Mouse (Mus musculus) forebrain, embryonic 12.5 days (tissue): ENCODE data around the gene Rassf6. TPM values are rescaled to one million over a fixed set of nuclear protein-coding genes. Genes with fewer than 3 reads are reported as not detected.

Experiments used
- ATAC-seq: fragments of 200-750 bp; cut with Nextera tagmentation; 2 replicates; pipeline ENCODE4 v1.8.0; 2017; ENCODE audit warnings: moderate TSS enrichment; ENCODE audit not compliant: low FRiP score
- H3K27ac ChIP-seq: fragments of 300-500 bp; sonication (generic); 2 replicates; pipeline ENCODE4 v1.5.1; 2016; ENCODE audit warnings: mild to moderate bottlenecking
- H3K27me3 ChIP-seq: fragments of 300-500 bp; sonication (generic); 2 replicates; pipeline ENCODE4 v1.6.1; 2016; ENCODE audit warnings: mild to moderate bottlenecking
- H3K36me3 ChIP-seq: fragments of 300-500 bp; sonication (generic); replicated peaks from 2 replicates; pipeline ENCODE4 v1.6.1; 2016; ENCODE audit warnings: mild to moderate bottlenecking
- H3K4me1 ChIP-seq: fragments of 300-500 bp; sonication (generic); 2 replicates; pipeline ENCODE4 v1.6.1; 2016
- H3K4me2 ChIP-seq: fragments of 300-500 bp; sonication (generic); 2 replicates; pipeline ENCODE4 v1.6.1; 2016; ENCODE audit warnings: mild to moderate bottlenecking, moderate library complexity
- H3K4me3 ChIP-seq: fragments of 300-500 bp; sonication (generic); replicated peaks from 2 replicates; pipeline ENCODE4 v1.5.1; 2016; ENCODE audit warnings: mild to moderate bottlenecking
- H3K9ac ChIP-seq: fragments of 300-500 bp; sonication (generic); 2 replicates; pipeline ENCODE4 v1.6.1; 2016; ENCODE audit warnings: mild to moderate bottlenecking
- H3K9me3 ChIP-seq: fragments of 300-500 bp; sonication (generic); 2 replicates; pipeline ENCODE4 v1.6.1; 2016
- WGBS: fragments of 180-500 bp; shearing (Covaris S2); methylation state at CpG from one replicate; pipeline ENCODE4 v1.1.7; 2016; 5-methylcytosine and 5-hydroxymethylcytosine counted together
- polyA plus RNA-seq: library from polyadenylated mRNA; unstranded; fragments of >200 nt; fragmentation: Nextera tagmentation; extraction: Ambion mirVana; gene quantifications from 2 replicates; pipeline ENCODE4 v1.2.1, GENCODE M21; 2016

Rassf6 gene
- polyA plus RNA-seq, result 0.62 and 1.0 TPM in 2 replicates

DNA sequence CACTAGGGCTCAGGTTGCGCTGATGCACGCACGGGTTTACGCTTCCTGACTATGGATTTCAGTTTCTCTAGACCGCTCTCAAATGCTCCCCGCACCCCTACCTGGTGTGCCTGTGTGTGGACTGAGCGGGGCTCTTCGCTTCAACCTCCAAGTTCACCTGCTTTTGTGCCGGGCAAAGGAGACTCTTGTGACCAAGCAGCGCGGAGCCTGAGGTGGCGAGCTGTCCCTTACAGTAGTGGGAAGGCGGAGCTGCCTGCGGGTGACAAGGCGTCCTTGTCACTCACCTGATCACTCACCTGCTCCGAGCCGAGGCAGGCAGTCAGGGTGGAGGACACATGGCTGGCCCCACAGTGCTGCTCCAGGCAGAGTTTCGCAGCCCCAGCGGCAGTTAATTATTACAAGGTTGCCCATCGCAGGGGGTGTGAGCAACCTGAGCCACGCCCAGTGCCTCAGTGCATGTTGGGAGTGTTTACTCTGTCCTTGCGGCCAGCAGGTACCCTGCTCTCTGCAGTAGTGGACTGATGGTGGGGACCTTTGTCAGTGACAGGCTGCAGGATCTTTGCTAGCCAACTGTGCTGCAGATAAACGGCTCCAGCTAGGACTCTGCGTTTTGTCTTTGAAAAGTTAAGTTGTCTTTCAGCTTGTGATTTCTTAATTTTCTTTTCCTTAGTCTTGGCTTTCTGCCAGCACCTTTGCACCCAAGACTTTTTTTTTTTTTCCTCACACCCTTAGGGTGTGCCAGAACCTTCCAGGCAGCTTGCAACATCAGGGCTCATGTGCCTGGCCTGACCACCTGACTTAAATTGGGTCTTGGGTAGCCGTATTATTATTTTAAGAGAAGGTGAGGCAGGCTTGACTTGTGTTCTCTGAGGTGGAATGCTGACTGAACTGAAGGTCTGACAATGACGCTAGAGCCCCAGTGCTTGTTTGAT lies at the start of gene Rassf6:
Rassf6 (minus strand) TSS at position 372 of the 932 bp plus-strand sequence.
- peak within 1 kb of the TSS; percentile 72 for H3K4me2 ChIP-seq
- peak within 1 kb of the TSS; percentile 42 for H3K4me3 ChIP-seq
- ATAC-seq, result peak; percentile 57; the same call in 1 of the 2 replicates
- peaks cover 11% of the 10 kb centered on the region; the same call in 1 of the 2 replicates for H3K27me3 ChIP-seq
- H3K36me3 ChIP-seq, result no peaks in the 10 kb centered on the region
- no peaks in the 10 kb centered on the region for H3K9me3 ChIP-seq
- peak within 1 kb of the TSS; percentile 29; the same call in 1 of the 2 replicates for H3K9ac ChIP-seq
- 11% methylated on average over 26 of the region's 26 CpGs for WGBS
- peaks cover 8% of the 10 kb centered on the region for H3K4me1 ChIP-seq
- H3K27ac ChIP-seq, result no peak within 1 kb of the TSS

DNA sequence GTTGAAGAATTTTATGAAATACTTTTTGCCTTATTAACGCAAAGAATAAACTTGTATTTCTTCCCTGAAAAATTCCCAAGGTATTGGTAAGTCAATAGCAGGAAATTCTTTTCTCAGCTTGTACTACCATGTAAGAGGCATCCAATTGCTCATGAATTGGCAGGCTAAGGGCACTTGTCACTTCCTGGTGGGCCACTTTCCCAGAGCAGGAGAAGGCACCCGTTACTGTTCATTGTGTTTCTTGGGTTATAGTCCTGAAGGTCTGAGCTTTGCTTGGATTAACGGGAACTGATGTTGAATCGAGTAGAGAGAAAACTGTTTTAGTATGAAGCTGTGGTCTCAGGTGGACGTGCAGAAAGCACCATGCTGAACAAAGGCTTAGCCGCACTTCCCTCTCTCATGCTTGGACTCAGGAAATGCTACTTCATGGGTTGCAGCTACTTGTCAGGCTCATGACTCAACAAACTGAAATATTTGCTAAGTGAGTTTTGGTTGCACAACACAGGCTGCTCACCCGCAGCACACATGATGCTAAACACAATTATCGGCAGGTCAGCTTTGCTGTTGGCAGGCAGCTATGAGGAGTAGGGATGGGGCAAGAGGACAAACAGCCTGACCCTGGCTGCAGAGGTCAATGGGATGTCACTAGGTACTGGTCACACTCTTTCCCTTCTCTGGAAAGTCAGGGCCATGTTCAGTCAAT lies 49.1 kb upstream of the Rassf6 start:
- Histone ChIP-seq H3K27ac (no peak overlapping the region), H3K9ac (no peak overlapping the region), H3K4me1 (no peaks in the 10 kb centered on the region), H3K27me3 (no peaks in the 10 kb centered on the region), H3K9me3 (no peaks in the 10 kb centered on the region), H3K4me3 (no peak overlapping the region), H3K36me3 (no peaks in the 10 kb centered on the region), H3K4me2 (no peak overlapping the region)
- 93% methylated on average over 8 of the region's 8 CpGs for WGBS
- no peak for ATAC-seq

GRCm38 (mm10) chr5:90687913-90688312 lies 47.5 kb upstream of the Rassf6 start:
- Histone ChIP-seq H3K4me1 (no peaks in the 10 kb centered on the region), H3K4me3 (no peak overlapping the region), H3K9me3 (no peaks in the 10 kb centered on the region), H3K27me3 (no peaks in the 10 kb centered on the region), H3K9ac (no peak overlapping the region), H3K4me2 (no peak overlapping the region), H3K36me3 (no peaks in the 10 kb centered on the region), H3K27ac (no peak overlapping the region)
- WGBS, result 93% methylated on average over 10 of the region's 10 CpGs
- no peak for ATAC-seq

- ATAC-seq, result no peak
- Histone ChIP-seq H3K27ac (no peak overlapping the region), H3K36me3 (no peaks in the 10 kb centered on the region), H3K4me3 (no peak overlapping the region), H3K9me3 (no peaks in the 10 kb centered on the region), H3K9ac (no peak overlapping the region), H3K4me2 (no peak overlapping the region), H3K27me3 (no peaks in the 10 kb centered on the region), H3K4me1 (no peaks in the 10 kb centered on the region)
- 42% methylated on average over 4 of the region's 4 CpGs for WGBS
Measured at GRCm38 (mm10) chr5:90684994-90685393, 44.5 kb upstream of the Rassf6 start.

DNA sequence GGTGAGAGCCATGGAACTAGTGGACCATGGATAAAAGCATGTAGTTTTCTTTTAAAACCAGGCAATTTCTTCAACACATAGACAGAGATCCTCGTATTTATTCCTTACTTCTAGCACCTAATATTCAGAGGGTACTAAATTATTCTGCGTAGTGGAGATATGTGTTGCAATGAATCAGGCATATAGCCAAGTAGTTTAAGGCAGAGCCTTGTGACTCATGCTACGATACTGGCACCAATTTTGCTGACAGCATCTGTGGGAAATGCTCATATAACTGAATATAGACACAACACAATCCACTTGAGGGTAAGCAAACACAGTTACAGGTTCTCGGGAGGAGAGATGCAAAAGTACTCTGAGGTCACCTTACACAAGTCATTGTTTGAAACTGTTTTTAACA lies 41.4 kb upstream of the Rassf6 start:
- no peak overlapping the region for H3K4me2 ChIP-seq
- no peaks in the 10 kb centered on the region for H3K9me3 ChIP-seq
- H3K4me1 ChIP-seq, result no peaks in the 10 kb centered on the region
- H3K27me3 ChIP-seq, result no peaks in the 10 kb centered on the region
- 87% methylated on average over 4 of the region's 4 CpGs for WGBS
- no peak for ATAC-seq
- H3K9ac ChIP-seq, result no peak overlapping the region
- no peaks in the 10 kb centered on the region for H3K36me3 ChIP-seq
- H3K4me3 ChIP-seq, result no peak overlapping the region
- H3K27ac ChIP-seq, result no peak overlapping the region

DNA sequence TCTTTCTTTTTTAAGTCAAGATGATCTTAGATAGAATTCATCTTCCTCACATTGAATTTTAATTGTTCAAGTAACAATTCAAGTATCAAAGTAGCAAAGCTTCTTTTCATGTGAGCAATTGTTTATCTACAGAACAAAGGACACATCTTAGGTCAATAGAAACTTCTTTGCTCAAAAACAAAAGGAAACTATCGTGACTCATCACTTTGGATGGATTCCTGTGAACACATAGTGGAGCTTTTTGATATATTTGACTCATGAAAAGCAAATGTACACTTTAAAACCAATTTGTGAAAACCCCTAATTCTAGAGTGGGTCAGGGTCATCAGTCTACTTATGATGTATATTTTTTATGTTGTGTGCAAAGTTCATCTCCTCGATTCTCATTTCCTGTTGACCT lies 37.1 kb upstream of the Rassf6 start:
- no peaks in the 10 kb centered on the region for H3K4me1 ChIP-seq
- 82% methylated on average over 2 of the region's 2 CpGs for WGBS
- H3K4me2 ChIP-seq, result no peak overlapping the region
- H3K9me3 ChIP-seq, result no peaks in the 10 kb centered on the region
- H3K9ac ChIP-seq, result no peak overlapping the region
- H3K27me3 ChIP-seq, result no peaks in the 10 kb centered on the region
- ATAC-seq, result no peak
- no peaks in the 10 kb centered on the region for H3K36me3 ChIP-seq
- no peak overlapping the region for H3K27ac ChIP-seq
- H3K4me3 ChIP-seq, result no peak overlapping the region

GRCm38 (mm10) chr5:90661852-90662251 lies 21.4 kb upstream of the Rassf6 start:
- no peaks in the 10 kb centered on the region for H3K4me1 ChIP-seq
- ATAC-seq, result peak; percentile 14; the same call in 1 of the 2 replicates
- H3K27me3 ChIP-seq, result no peaks in the 10 kb centered on the region
- no peak overlapping the region for H3K4me3 ChIP-seq
- no peak overlapping the region for H3K27ac ChIP-seq
- no peak overlapping the region for H3K4me2 ChIP-seq
- H3K36me3 ChIP-seq, result no peaks in the 10 kb centered on the region
- H3K9me3 ChIP-seq, result no peaks in the 10 kb centered on the region
- H3K9ac ChIP-seq, result no peak overlapping the region
- 67% methylated on average over 8 of the region's 8 CpGs for WGBS

- Histone ChIP-seq H3K9me3 (no peaks in the 10 kb centered on the region), H3K27me3 (no peaks in the 10 kb centered on the region), H3K4me1 (no peaks in the 10 kb centered on the region), H3K4me2 (no peak overlapping the region), H3K27ac (no peak overlapping the region), H3K4me3 (no peak overlapping the region), H3K9ac (no peak overlapping the region), H3K36me3 (no peaks in the 10 kb centered on the region)
- WGBS, result 21% methylated on average over 9 of the region's 9 CpGs
- ATAC-seq, result peak; percentile 72; the same call in 1 of the 2 replicates
Measured at GRCm38 (mm10) chr5:90661436-90661835, 21.0 kb upstream of the Rassf6 start.

DNA sequence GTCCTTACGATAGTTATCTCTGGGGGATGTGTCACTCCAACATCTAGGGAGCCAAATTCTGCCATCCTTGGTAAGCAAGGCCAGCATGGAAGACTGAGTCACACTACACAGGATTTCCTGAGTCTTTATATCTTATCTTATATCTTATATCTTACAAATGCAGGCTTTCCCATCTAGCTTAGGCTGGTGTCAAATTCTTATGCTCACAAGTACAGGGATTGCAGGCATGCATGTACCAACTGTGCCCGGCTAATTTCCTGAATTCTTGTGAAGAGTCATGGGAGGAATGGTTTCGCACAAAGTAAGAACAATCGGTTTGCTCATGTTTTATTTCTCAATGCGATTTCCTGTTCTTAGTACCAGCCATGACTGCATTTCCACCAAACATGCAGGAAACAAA lies 20.0 kb upstream of the Rassf6 start:
- H3K9ac ChIP-seq, result no peak overlapping the region
- no peak overlapping the region for H3K4me3 ChIP-seq
- 92% methylated on average over 5 of the region's 5 CpGs for WGBS
- H3K36me3 ChIP-seq, result no peaks in the 10 kb centered on the region
- H3K9me3 ChIP-seq, result no peaks in the 10 kb centered on the region
- H3K27ac ChIP-seq, result no peak overlapping the region
- no peaks in the 10 kb centered on the region for H3K27me3 ChIP-seq
- no peaks in the 10 kb centered on the region for H3K4me1 ChIP-seq
- ATAC-seq, result no peak
- no peak overlapping the region for H3K4me2 ChIP-seq

- H3K9ac ChIP-seq, result no peak overlapping the region
- no peaks in the 10 kb centered on the region for H3K4me1 ChIP-seq
- no peak overlapping the region for H3K4me3 ChIP-seq
- H3K4me2 ChIP-seq, result no peak overlapping the region
- H3K27ac ChIP-seq, result no peak overlapping the region
- no peaks in the 10 kb centered on the region for H3K27me3 ChIP-seq
- H3K9me3 ChIP-seq, result no peaks in the 10 kb centered on the region
- WGBS, result 86% methylated on average over 6 of the region's 6 CpGs
- H3K36me3 ChIP-seq, result no peaks in the 10 kb centered on the region
- no peak for ATAC-seq
Measured at GRCm38 (mm10) chr5:90656681-90657080, 16.2 kb upstream of the Rassf6 start.

DNA sequence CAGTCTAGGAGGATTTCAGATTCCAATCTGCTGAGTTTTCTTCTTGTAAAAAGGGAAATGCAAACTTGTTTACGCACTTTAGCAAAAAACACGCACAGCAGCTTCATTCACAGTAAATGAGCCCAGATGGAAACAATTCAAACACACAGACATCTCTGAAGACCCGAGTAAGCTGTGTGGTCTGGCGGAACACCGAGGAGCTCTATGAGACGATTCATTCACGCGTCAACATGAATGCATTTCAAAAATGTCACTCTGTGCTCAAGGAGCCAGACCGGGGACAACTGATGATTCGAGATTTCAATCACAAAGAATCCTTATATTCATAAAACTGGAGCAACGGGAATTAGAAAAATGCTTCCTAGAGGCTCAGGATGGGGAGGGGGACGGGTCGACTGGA lies 15.4 kb upstream of the Rassf6 start:
- Histone ChIP-seq H3K27me3 (no peaks in the 10 kb centered on the region), H3K27ac (no peak overlapping the region), H3K4me2 (no peak overlapping the region), H3K9me3 (no peaks in the 10 kb centered on the region), H3K4me1 (no peaks in the 10 kb centered on the region), H3K9ac (no peak overlapping the region), H3K4me3 (no peak overlapping the region), H3K36me3 (no peaks in the 10 kb centered on the region)
- no peak for ATAC-seq
- 61% methylated on average over 13 of the region's 13 CpGs for WGBS

- H3K4me3 ChIP-seq, result no peak overlapping the region
- no peaks in the 10 kb centered on the region for H3K27me3 ChIP-seq
- H3K27ac ChIP-seq, result no peak overlapping the region
- no peak overlapping the region for H3K4me2 ChIP-seq
- WGBS, result 83% methylated on average over 5 of the region's 5 CpGs
- no peaks in the 10 kb centered on the region for H3K4me1 ChIP-seq
- H3K9ac ChIP-seq, result no peak overlapping the region
- no peaks in the 10 kb centered on the region for H3K36me3 ChIP-seq
- ATAC-seq, result no peak
- no peaks in the 10 kb centered on the region for H3K9me3 ChIP-seq
Measured at GRCm38 (mm10) chr5:90654798-90655197, 14.3 kb upstream of the Rassf6 start.
